ENCODE assay signal across 9 mouse cellular contexts in genomic region chr15:85686641-85687395, GRCm38 (mm10). TPM values are rescaled to one million over a fixed set of nuclear protein-coding genes. Genes with fewer than 3 reads are reported as not detected.
DNase-seq lines count a peak whose midpoint lies in the region; ATAC-seq lines count a peak whose summit lies in the region.
"Had no signal": no experiment of that assay in that cellular context is flagged by ENCODE, and none has a peak within 500 bp of the region (broad histone marks: within the 10 kb centered on the region; RNA-seq: fewer than 3 reads in every experiment).

No protein-coding gene starts in this region.

- 73% methylated on average over 10 of the region's 11 CpGs for WGBS in forebrain, embryonic 13.5 days
- WGBS in midbrain, embryonic 14.5 days, result 57% methylated on average over 11 of the region's 11 CpGs

- DNase-seq in urinary bladder, postnatal 14 days (ENCODE audit: low spot score), result peak; percentile 74
- DNase-seq in urinary bladder, postnatal 25 days (ENCODE audit: low spot score), result no peak
- DNase-seq in heart, postnatal 14 days, result peak; percentile 77 to 82
- peak; percentile 83 to 92 for DNase-seq in kidney, postnatal 25 days
- peak; percentile 77 for DNase-seq in midbrain, embryonic 14.5 days
- no peak for DNase-seq in T-cell, adult 2 months (ENCODE audit: low spot score)
- no peak for DNase-seq in urinary bladder, adult 2 months (ENCODE audit: low spot score)

- no peaks in the 10 kb centered on the region for H3K27me3 ChIP-seq in forebrain, embryonic 13.5 days
- H3K27me3 ChIP-seq in midbrain, embryonic 14.5 days (ENCODE audit: control insufficient read depth, insufficient read depth, low read length), result no peaks in the 10 kb centered on the region

- H3K36me3 ChIP-seq in forebrain, embryonic 13.5 days (ENCODE audit: poor library complexity, severe bottlenecking), result peaks cover 80% of the 10 kb centered on the region
- peaks cover 42% of the 10 kb centered on the region for H3K36me3 ChIP-seq in midbrain, embryonic 14.5 days (ENCODE audit: control insufficient read depth, insufficient read depth, low read length)

- no peaks in the 10 kb centered on the region for H3K9me3 ChIP-seq in forebrain, embryonic 13.5 days (replicated peaks)
- H3K9me3 ChIP-seq in midbrain, embryonic 14.5 days (ENCODE audit: control insufficient read depth, low read length), result no peaks in the 10 kb centered on the region

- peak overlapping the region; percentile 59; the same call in 1 of the 2 replicates for H3K27ac ChIP-seq in forebrain, embryonic 13.5 days
- peak overlapping the region; percentile 64 for H3K27ac ChIP-seq in midbrain, embryonic 14.5 days (replicated peaks; ENCODE audit: low read depth, low read length)
- H3K27ac ChIP-seq: liver, embryonic 14.5 days had no signal

- no peak overlapping the region for H3K9ac ChIP-seq in forebrain, embryonic 13.5 days
- H3K9ac ChIP-seq in midbrain, embryonic 14.5 days (replicated peaks; ENCODE audit: low read length), result no peak overlapping the region
- H3K9ac ChIP-seq: liver, embryonic 14.5 days had no signal

- H3K4me3 ChIP-seq in forebrain, embryonic 13.5 days, result no peak overlapping the region
- H3K4me3 ChIP-seq in midbrain, embryonic 14.5 days (replicated peaks; ENCODE audit: low read depth, low read length), result no peak overlapping the region

- ATAC-seq in forebrain, embryonic 13.5 days, result peak; percentile 73
- peak; percentile 69 for ATAC-seq in midbrain, embryonic 14.5 days (ENCODE audit: low FRiP score, low TSS enrichment)

- H3K4me2 ChIP-seq in forebrain, embryonic 13.5 days, result no peak overlapping the region
- H3K4me2 ChIP-seq in midbrain, embryonic 14.5 days (ENCODE audit: low read length), result no peak overlapping the region

- intact Hi-C loops in heart, postnatal 14 days (cut with DNase I), result loop anchor here (5.0 kb wide), 1 partner anchor 75 kb away; no protein-coding TSS in a partner anchor

- H3K4me1 ChIP-seq in forebrain, embryonic 13.5 days, result peaks cover 41% of the 10 kb centered on the region
- H3K4me1 ChIP-seq in midbrain, embryonic 14.5 days (ENCODE audit: control insufficient read depth, insufficient read depth, low read length), result peaks cover 20% of the 10 kb centered on the region

RNA-seq across cellular contexts. Expression of gene Ppara, which starts 48.0 kb away (rescaled TPM):
- 0.44 and 0.63 TPM in 2 replicates for polyA plus RNA-seq in forebrain, embryonic 13.5 days (2015; fragmentation: Nextera tagmentation; extraction: Ambion mirVana)
- 10 to 100 TPM; 50.7 to 60.1 TPM for total RNA-seq in heart, postnatal 14 days (2021)
- 0.89 and 1.2 TPM in 2 replicates for polyA plus RNA-seq in midbrain, embryonic 14.5 days (2014; fragmentation: Nextera tagmentation; extraction: Ambion mirVana)
- 6.9 and 7.8 TPM in 2 replicates for polyA plus RNA-seq in urinary bladder, adult 2 months (2012; rRNA removed)

Comparison
In these comparisons a context has a peak if more than half of its experiments do, and no peak if none do; other contexts are left out.
1. DNase-seq: peak in urinary bladder, postnatal 14 days (single experiment), heart, postnatal 14 days (2 of 2), kidney, postnatal 25 days (2 of 2) and midbrain, embryonic 14.5 days (single experiment); none in urinary bladder, postnatal 25 days (single experiment), T-cell, adult 2 months (single experiment) and urinary bladder, adult 2 months (single experiment).